Mouse (Mus musculus) stomach, embryonic 16.5 days (tissue): Measurements from ENCODE around the gene Jmjd8. TPM values are rescaled to one million over a fixed set of nuclear protein-coding genes. Genes with fewer than 3 reads are reported as not detected.

Experiments used
- ATAC-seq: fragments of 200-750 bp; cut with Nextera tagmentation; 2 replicates; pipeline ENCODE4 v1.8.0; 2017; ENCODE audit warnings: moderate number of reproducible peaks, moderate TSS enrichment; ENCODE audit not compliant: insufficient read depth, low FRiP score
- H3K27ac ChIP-seq: fragments of 300-500 bp; sonication (generic); 2 replicates; pipeline ENCODE4 v1.5.1; 2014; ENCODE audit warnings: low read length
- H3K27me3 ChIP-seq: fragments of 300-500 bp; sonication (generic); 2 replicates; pipeline ENCODE4 v1.6.1; 2014; ENCODE audit warnings: low read length, control low read depth, mixed read lengths; ENCODE audit not compliant: control insufficient read depth, insufficient read depth
- H3K36me3 ChIP-seq: fragments of 300-500 bp; sonication (generic); 2 replicates; pipeline ENCODE4 v1.6.1; 2014; ENCODE audit warnings: low read length; ENCODE audit not compliant: control insufficient read depth, insufficient read depth
- H3K4me1 ChIP-seq: fragments of 300-500 bp; sonication (generic); 2 replicates; pipeline ENCODE4 v1.6.1; 2014; ENCODE audit warnings: low read length, control low read depth, mixed read lengths; ENCODE audit not compliant: control insufficient read depth, insufficient read depth
- H3K4me2 ChIP-seq: fragments of 300-500 bp; sonication (generic); 2 replicates; pipeline ENCODE4 v1.6.1; 2014; ENCODE audit warnings: low read depth, low read length, mixed read lengths
- H3K4me3 ChIP-seq: fragments of 300-500 bp; sonication (generic); replicated peaks from 2 replicates; pipeline ENCODE4 v1.5.1; 2014; ENCODE audit warnings: mild to moderate bottlenecking, low read length
- H3K9ac ChIP-seq: fragments of 300-500 bp; sonication (generic); 2 replicates; pipeline ENCODE4 v1.6.1; 2014; ENCODE audit warnings: low read length
- H3K9me3 ChIP-seq: fragments of 300-500 bp; sonication (generic); replicated peaks from 2 replicates; pipeline ENCODE4 v1.6.1; 2016; ENCODE audit warnings: low read length, control low read depth; ENCODE audit not compliant: control insufficient read depth
- WGBS: fragments of 180-500 bp; shearing (Covaris S2); extraction: QIAGEN DNeasy Blood & Tissue Kit; methylation state at CpG from one replicate; pipeline ENCODE4 v1.1.7; 2014; 5-methylcytosine and 5-hydroxymethylcytosine counted together
- polyA plus RNA-seq: library from polyadenylated mRNA; unstranded; fragments of >200 nt; fragmentation: Nextera tagmentation; extraction: Ambion mirVana; gene quantifications from 2 replicates; pipeline ENCODE4 v1.2.1, GENCODE M21; 2015

Gene Jmjd8
- polyA plus RNA-seq, 1 experiment from 2014 or later, result 58.1 TPM

DNA sequence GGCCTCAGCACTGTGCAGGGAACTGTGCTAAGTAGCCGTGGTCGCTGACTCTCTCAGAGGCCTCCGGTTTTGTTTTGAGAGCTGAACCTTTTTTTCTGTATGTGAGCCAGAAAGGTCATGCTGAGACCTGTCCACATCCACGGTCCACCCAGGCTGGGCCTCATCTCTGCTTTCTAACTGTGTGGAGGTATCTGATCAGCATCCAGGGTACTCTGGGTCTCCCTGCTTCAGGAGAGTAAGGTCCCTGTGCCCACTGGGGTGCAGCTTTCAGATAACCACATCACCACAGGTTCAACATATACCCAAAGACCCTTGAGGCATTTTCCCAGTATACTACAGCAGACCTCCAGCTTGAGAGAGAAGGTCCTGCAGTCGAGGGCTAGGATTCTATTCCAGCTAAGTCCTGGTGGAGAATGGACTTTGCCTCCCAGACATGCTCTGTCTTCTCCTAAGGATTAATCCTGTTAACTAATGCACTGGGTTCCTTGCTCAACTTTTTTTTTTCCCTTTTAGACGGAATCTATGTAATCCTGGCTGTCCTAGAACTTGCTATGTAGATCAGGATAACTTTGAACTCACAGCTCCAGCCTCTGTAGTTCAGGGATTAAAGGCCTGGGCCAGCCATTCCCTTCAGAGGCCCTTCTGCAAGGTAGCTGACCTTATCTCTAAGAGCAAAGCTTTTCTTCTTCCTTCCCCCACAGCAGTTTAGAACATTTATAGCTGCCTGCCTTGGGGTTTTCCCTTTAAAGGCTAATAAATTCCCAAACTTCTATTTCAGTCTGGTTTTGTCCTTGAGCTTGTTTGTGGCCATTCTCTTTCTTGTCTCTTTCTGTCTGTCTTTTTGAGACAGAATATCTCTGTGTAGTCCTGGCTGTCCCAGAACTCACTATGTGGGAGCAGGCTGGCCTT is 33.3 kb downstream of the Jmjd8 start:
- WGBS, result 10% methylated on average over 6 of the region's 6 CpGs
- peak overlapping the region; percentile 75 for H3K27ac ChIP-seq
- peaks cover 14% of the 10 kb centered on the region for H3K4me1 ChIP-seq
- no peaks in the 10 kb centered on the region for H3K27me3 ChIP-seq
- peak overlapping the region; percentile 90 for H3K9ac ChIP-seq
- H3K9me3 ChIP-seq, result no peaks in the 10 kb centered on the region
- H3K36me3 ChIP-seq, result 0 out of 2 replicates have a peak, but pooled peaks cover 3% of the 10 kb centered on the region
- no peak for ATAC-seq
- H3K4me2 ChIP-seq, result peak overlapping the region; percentile 96
- H3K4me3 ChIP-seq, result peak overlapping the region; percentile 82

DNA sequence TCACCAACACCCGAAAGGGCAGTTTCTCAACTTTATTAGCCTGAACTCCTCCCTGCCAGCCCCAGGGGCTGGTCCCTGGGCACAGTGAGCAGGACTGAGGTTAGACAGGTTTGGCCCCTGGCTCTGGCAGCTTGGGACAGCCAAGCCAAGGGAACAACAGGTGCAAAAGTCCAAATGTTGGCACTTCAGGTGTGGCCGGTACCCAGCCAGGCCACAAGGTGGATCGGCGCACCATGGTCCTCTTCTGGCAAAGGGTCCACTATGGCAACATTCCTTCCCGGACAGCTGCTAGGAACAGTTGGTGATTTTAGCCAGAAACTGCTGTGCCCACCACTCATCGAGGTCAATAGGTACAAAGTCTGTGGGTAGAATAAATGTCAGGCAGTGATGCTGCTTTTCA is 35.0 kb downstream of the Jmjd8 start:
- no peak overlapping the region for H3K9ac ChIP-seq
- H3K4me2 ChIP-seq, result no peak overlapping the region
- WGBS, result 90% methylated on average over 6 of the region's 6 CpGs
- H3K36me3 ChIP-seq, result 0 out of 2 replicates have a peak, but pooled peaks cover 3% of the 10 kb centered on the region
- ATAC-seq, result no peak
- H3K4me3 ChIP-seq, result no peak overlapping the region
- peaks cover 22% of the 10 kb centered on the region for H3K4me1 ChIP-seq
- no peaks in the 10 kb centered on the region for H3K9me3 ChIP-seq
- H3K27me3 ChIP-seq, result no peaks in the 10 kb centered on the region
- H3K27ac ChIP-seq, result no peak overlapping the region

DNA sequence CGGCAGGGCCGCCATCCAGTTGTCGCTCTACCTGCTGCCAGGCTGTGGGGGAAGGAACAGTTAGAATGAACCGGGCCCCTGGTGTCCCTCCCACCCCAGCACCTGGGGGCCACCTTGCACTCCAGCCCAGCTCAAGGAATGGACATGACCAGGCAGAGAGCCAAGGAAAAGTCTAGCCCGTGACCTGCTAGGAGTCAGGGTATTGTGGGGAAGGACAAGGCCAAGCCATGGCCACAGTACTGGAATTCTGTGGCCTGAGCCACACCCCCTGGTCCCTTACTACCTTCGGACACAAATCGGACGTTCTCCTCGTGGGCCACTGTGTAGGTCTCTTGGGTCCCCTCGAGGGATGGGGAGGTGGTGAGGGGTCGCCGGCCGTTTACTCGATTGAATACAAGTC is 35.6 kb downstream of the Jmjd8 start:
- 89% methylated on average over 14 of the region's 14 CpGs for WGBS
- Histone ChIP-seq H3K27me3 (no peaks in the 10 kb centered on the region), H3K4me3 (no peak overlapping the region), H3K4me2 (no peak overlapping the region), H3K4me1 (peaks cover 22% of the 10 kb centered on the region), H3K27ac (no peak overlapping the region), H3K9ac (no peak overlapping the region), H3K36me3 (0 out of 2 replicates have a peak, but pooled peaks cover 3% of the 10 kb centered on the region), H3K9me3 (no peaks in the 10 kb centered on the region)
- ATAC-seq, result no peak

DNA sequence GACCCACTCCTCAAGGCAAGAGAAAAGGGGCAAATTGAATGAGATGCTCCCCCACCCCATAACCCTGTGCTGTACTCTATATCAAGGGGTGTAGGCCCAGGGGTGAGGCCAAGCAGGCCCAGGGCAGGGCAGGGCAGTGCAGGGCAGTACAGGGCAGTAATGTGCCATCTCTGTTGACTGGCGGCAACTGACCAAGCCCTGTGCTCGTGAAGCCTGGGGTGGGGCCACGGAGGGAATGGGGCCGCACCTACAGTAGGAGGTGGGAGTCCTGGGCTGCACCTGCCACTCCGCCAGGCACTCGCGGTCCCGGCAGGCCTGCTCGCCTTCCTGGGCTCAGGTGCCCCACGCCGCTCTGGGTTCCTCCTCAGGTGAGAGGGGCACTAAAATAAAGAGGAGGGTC is 36.6 kb downstream of the Jmjd8 start:
- ATAC-seq, result peak; percentile 23; the same call in 1 of the 2 replicates
- 85% methylated on average over 11 of the region's 11 CpGs for WGBS
- H3K9me3 ChIP-seq, result no peaks in the 10 kb centered on the region
- H3K4me2 ChIP-seq, result peak overlapping the region; percentile 23; the same call in 1 of the 2 replicates
- peak overlapping the region; percentile 39; the same call in 1 of the 2 replicates for H3K27ac ChIP-seq
- H3K9ac ChIP-seq, result no peak overlapping the region; the same call in 1 of the 2 replicates
- H3K4me3 ChIP-seq, result no peak overlapping the region
- peaks cover 20% of the 10 kb centered on the region for H3K4me1 ChIP-seq
- 0 out of 2 replicates have a peak, but pooled peaks cover 3% of the 10 kb centered on the region for H3K36me3 ChIP-seq
- H3K27me3 ChIP-seq, result no peaks in the 10 kb centered on the region

DNA sequence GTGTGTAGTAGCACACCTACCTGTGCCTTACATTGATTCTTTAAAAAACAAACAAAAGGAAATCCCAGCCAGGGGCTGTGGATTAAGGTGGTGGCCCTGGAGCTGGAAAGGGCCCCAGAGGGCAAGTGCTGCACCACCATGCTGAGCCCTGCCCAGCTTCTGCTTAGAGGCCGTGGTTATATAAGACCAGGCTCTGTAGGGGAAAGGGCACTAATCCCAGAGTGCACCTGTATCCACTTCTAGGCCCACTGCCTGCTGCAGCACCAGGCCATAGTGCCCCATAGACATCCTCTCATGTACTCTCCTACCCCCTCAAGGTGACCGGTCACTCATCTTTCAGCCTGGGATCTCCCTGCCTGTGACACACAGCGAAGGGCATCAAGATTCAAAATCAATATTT is 37.5 kb downstream of the Jmjd8 start:
- no peak for ATAC-seq
- no peaks in the 10 kb centered on the region for H3K27me3 ChIP-seq
- peaks cover 13% of the 10 kb centered on the region; the same call in 1 of the 2 replicates for H3K4me1 ChIP-seq
- no peak overlapping the region for H3K4me3 ChIP-seq
- H3K4me2 ChIP-seq, result no peak overlapping the region
- H3K27ac ChIP-seq, result peak overlapping the region; percentile 39; the same call in 1 of the 2 replicates
- no peak overlapping the region for H3K9ac ChIP-seq
- no peaks in the 10 kb centered on the region for H3K9me3 ChIP-seq
- 0 out of 2 replicates have a peak, but pooled peaks cover 3% of the 10 kb centered on the region for H3K36me3 ChIP-seq
- 86% methylated on average over 3 of the region's 3 CpGs for WGBS

DNA sequence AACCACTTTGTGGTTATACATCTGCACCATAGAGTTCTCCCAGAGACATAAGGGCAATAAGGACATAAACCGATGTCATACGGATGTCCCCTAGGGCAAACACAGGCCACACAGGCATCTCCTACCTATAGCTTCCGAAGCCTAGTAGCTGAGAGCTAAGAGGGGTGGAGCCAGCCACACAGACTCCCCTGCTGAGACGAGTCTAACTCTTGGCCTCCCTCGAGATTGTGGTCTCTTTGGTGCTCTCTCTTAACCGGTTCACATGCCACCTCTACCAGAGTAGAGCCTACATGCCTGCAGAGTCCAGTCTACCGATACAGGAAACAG is 38.8 kb downstream of the Jmjd8 start:
- H3K27me3 ChIP-seq, result no peaks in the 10 kb centered on the region
- H3K4me2 ChIP-seq, result peak overlapping the region; percentile 92
- H3K36me3 ChIP-seq, result 0 out of 2 replicates have a peak, but pooled peaks cover 3% of the 10 kb centered on the region
- H3K9me3 ChIP-seq, result no peaks in the 10 kb centered on the region
- H3K4me3 ChIP-seq, result peak overlapping the region; percentile 86
- WGBS, result 17% methylated on average over 7 of the region's 7 CpGs
- H3K4me1 ChIP-seq, result peaks cover 8% of the 10 kb centered on the region; the same call in 1 of the 2 replicates
- H3K9ac ChIP-seq, result peak overlapping the region; percentile 79
- ATAC-seq, result no peak
- H3K27ac ChIP-seq, result peak overlapping the region; percentile 80

- under 1% methylated on average over 42 of the region's 42 CpGs for WGBS
- no peaks in the 10 kb centered on the region for H3K9me3 ChIP-seq
- peak; percentile 28; the same call in 1 of the 2 replicates for ATAC-seq
- H3K4me2 ChIP-seq, result peak overlapping the region; percentile 92
- 0 out of 2 replicates have a peak, but pooled peaks cover 3% of the 10 kb centered on the region for H3K36me3 ChIP-seq
- H3K27me3 ChIP-seq, result no peaks in the 10 kb centered on the region
- peak overlapping the region; percentile 80 for H3K27ac ChIP-seq
- peak overlapping the region; percentile 79 for H3K9ac ChIP-seq
- H3K4me1 ChIP-seq, result peaks cover 8% of the 10 kb centered on the region; the same call in 1 of the 2 replicates
- H3K4me3 ChIP-seq, result peak overlapping the region; percentile 86
Measured at GRCm38 (mm10) chr17:25867836-25868600, 39.4 kb downstream of the Jmjd8 start.

DNA sequence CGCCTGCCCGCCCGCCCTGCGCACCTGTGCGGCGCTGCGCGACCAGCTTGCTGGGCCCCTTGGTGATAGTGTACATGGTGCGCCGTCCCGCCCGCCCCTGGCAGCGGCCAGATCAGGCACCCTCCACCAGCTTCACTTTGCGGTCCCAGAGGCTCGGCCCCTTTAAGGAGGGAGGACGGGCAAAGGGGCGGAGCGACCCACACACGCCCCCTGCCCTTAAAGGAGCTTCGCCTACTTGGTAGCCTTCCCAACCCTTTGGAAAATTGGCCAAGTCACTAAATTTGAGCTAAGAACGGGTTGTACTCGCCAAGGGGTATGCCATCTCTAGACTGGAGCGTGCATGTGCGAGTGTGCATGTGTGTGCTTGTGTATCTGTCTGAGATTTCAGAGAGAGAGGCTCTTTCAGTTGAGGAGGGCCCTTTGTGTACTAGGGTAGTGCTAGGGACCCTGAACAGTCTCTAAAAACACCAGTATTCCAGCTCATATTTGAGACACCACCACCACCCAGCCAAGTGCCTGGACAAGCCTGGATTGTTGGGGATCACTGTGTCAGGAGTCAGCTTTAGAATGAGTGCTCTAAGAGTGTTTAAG is 40.0 kb downstream of the Jmjd8 start, which contains the start of gene Mcrip2:
TSS of gene Mcrip2 (minus strand) at position 164 of the 591 bp plus-strand sequence.
- peak; percentile 81 for ATAC-seq
- Histone ChIP-seq H3K4me1 (peaks cover 8% of the 10 kb centered on the region; the same call in 1 of the 2 replicates), H3K9ac (peak within 1 kb of the TSS; percentile 79), H3K36me3 (no peaks in the 10 kb centered on the region), H3K27ac (peak within 1 kb of the TSS; percentile 80), H3K4me3 (peak within 1 kb of the TSS; percentile 86), H3K9me3 (no peaks in the 10 kb centered on the region), H3K4me2 (peak within 1 kb of the TSS; percentile 92), H3K27me3 (no peaks in the 10 kb centered on the region)
- under 1% methylated on average over 24 of the region's 24 CpGs for WGBS
